Mouse (Mus musculus) layer of hippocampus, postnatal 10 days (tissue): ENCODE measurements at regions not wholly inside any gene's neighbourhood (a gene's known extent, or its start where the extent isn't known, plus 50 kb on each side); places are given as distances from the start of the nearest gene placed in this dataset.
A peak's percentile ranks its signal among the peaks of the same experiment; 100 is the strongest.

Experiments used
- DNase-seq, 2 experiments: peaks; one replicate each; pipeline ENCODE4 v3.0.0; 2021; ENCODE audit warnings: low spot score in 2 of 2

GRCm38 (mm10) chr2:46183241-46183640 lies 1066.0 kb upstream of the Zeb2 start:
- DNase-seq, result no peak

GRCm38 (mm10) chr2:46179741-46180140 lies 1062.5 kb upstream of the Zeb2 start:
- no peak for DNase-seq

- no peak for DNase-seq
Measured at GRCm38 (mm10) chr2:46168488-46168887, 1051.3 kb upstream of the Zeb2 start.

GRCm38 (mm10) chr2:46149848-46150247 lies 1032.7 kb upstream of the Zeb2 start:
- no peak for DNase-seq

- no peak for DNase-seq
Measured at GRCm38 (mm10) chr2:46119871-46120270, 1002.7 kb upstream of the Zeb2 start.

- DNase-seq, result no peak
Measured at GRCm38 (mm10) chr2:46106991-46107390, 989.8 kb upstream of the Zeb2 start.

GRCm38 (mm10) chr2:46065034-46065802 lies 948.0 kb upstream of the Zeb2 start:
- no peak for DNase-seq

GRCm38 (mm10) chr2:46055729-46056128 lies 938.5 kb upstream of the Zeb2 start:
- no peak for DNase-seq

- DNase-seq, result peak in 1 of 2 experiments; percentile 18
Measured at GRCm38 (mm10) chr2:46054902-46055301, 937.7 kb upstream of the Zeb2 start.

GRCm38 (mm10) chr2:46021854-46022253 lies 904.7 kb upstream of the Zeb2 start:
- DNase-seq, result no peak

GRCm38 (mm10) chr2:46013771-46014269 lies 896.6 kb upstream of the Zeb2 start:
- DNase-seq, result no peak

GRCm38 (mm10) chr2:46012716-46013115 lies 895.5 kb upstream of the Zeb2 start:
- no peak for DNase-seq

GRCm38 (mm10) chr2:45975157-45975556 lies 858.0 kb upstream of the Zeb2 start:
- DNase-seq, result no peak

- no peak for DNase-seq
Measured at GRCm38 (mm10) chr2:45968635-45969034, 851.4 kb upstream of the Zeb2 start.

- DNase-seq, result no peak
Measured at GRCm38 (mm10) chr2:45956792-45957330, 839.7 kb upstream of the Zeb2 start.

GRCm38 (mm10) chr2:45948758-45949157 lies 831.6 kb upstream of the Zeb2 start:
- DNase-seq, result no peak

- DNase-seq, result no peak
Measured at GRCm38 (mm10) chr2:45925791-45926480, 808.7 kb upstream of the Zeb2 start.

- DNase-seq, result no peak
Measured at GRCm38 (mm10) chr2:45908871-45909270, 791.7 kb upstream of the Zeb2 start.

- DNase-seq, result no peak
Measured at GRCm38 (mm10) chr2:45904623-45905235, 787.5 kb upstream of the Zeb2 start.

GRCm38 (mm10) chr2:45904090-45904489 lies 786.9 kb upstream of the Zeb2 start:
- DNase-seq, result no peak

GRCm38 (mm10) chr2:45903350-45903749 lies 786.2 kb upstream of the Zeb2 start:
- DNase-seq, result no peak

GRCm38 (mm10) chr2:45901892-45902291 lies 784.7 kb upstream of the Zeb2 start:
- no peak for DNase-seq
